Mouse (Mus musculus) cortical plate, adult 2 months (tissue): ENCODE measurements around the gene Kat14. TPM values are rescaled to one million over a fixed set of nuclear protein-coding genes. Genes with fewer than 3 reads are reported as not detected.
A peak's percentile ranks its signal among the peaks of the same experiment; 100 is the strongest.

Source experiments
- H3K27ac ChIP-seq: fragments of 200-500 bp; 2 replicates; pipeline ENCODE4 v1.5.1; 2012; ENCODE audit warnings: low read length, control low read depth, inconsistent platforms; ENCODE audit not compliant: insufficient read depth
- H3K4me1 ChIP-seq: fragments of 200-500 bp; 2 replicates; pipeline ENCODE4 v1.6.1; 2011; ENCODE audit warnings: low read length; ENCODE audit not compliant: control insufficient read depth, insufficient read depth
- H3K4me3 ChIP-seq: fragments of 200-500 bp; 2 replicates; pipeline ENCODE4 v1.5.1; 2011; ENCODE audit warnings: mild to moderate bottlenecking, low read length, control low read depth; ENCODE audit not compliant: insufficient read depth
- CTCF ChIP-seq: fragments of 200-500 bp; IDR thresholded peaks from 2 replicates; pipeline ENCODE4 v1.5.1; 2011; ENCODE audit warnings: mild to moderate bottlenecking, control low read depth, low read length; ENCODE audit not compliant: insufficient read depth; ENCODE audit errors: extremely low read depth
- POLR2A ChIP-seq: fragments of 200-500 bp; IDR thresholded peaks from 2 replicates; pipeline ENCODE4 v1.6.1; 2011; ENCODE audit warnings: mild to moderate bottlenecking, low read length, control low read depth; ENCODE audit not compliant: insufficient read depth; ENCODE audit errors: extremely low read depth
- polyA plus RNA-seq: library from polyadenylated mRNA; depleted of rRNA; stranded (reverse); fragments of >200 nt; gene quantifications from 2 replicates; pipeline ENCODE4 v1.2.3, GENCODE M21; 2012

The Kat14 gene
- polyA plus RNA-seq, 1 experiment = 33.8 TPM

- Histone ChIP-seq H3K4me3 (no peak overlapping the region), H3K4me1 (peaks cover 4% of the 10 kb centered on the region; the same call in 1 of the 2 replicates), H3K27ac (no peak overlapping the region)
- TF ChIP-seq CTCF = no peak
- TF ChIP-seq POLR2A = no peak
Measured at GRCm38 (mm10) chr2:144375063-144375703, 6.4 kb downstream of the Kat14 start.

- Histone ChIP-seq H3K4me3 (no peak overlapping the region), H3K27ac (0 out of 2 replicates have a peak overlapping the region, but pooled peaks have one; percentile 16), H3K4me1 (peaks cover 3% of the 10 kb centered on the region)
- TF ChIP-seq POLR2A (no peak), CTCF (no peak)
Measured at GRCm38 (mm10) chr2:144381293-144381692, 12.5 kb downstream of the Kat14 start.

GRCm38 (mm10) chr2:144381741-144382140 lies 13.0 kb downstream of the Kat14 start:
- no peak overlapping the region for H3K4me3 ChIP-seq
- H3K27ac ChIP-seq = no peak overlapping the region
- TF ChIP-seq CTCF (no peak), POLR2A (no peak)
- H3K4me1 ChIP-seq = peaks cover 3% of the 10 kb centered on the region

- no peak overlapping the region for H3K4me3 ChIP-seq
- no peak overlapping the region for H3K27ac ChIP-seq
- peaks cover 3% of the 10 kb centered on the region for H3K4me1 ChIP-seq
- TF ChIP-seq CTCF (no peak), POLR2A (no peak)
Measured at GRCm38 (mm10) chr2:144382624-144383138, 13.9 kb downstream of the Kat14 start.

GRCm38 (mm10) chr2:144386296-144386695 lies 17.5 kb downstream of the Kat14 start:
- H3K27ac ChIP-seq = no peak overlapping the region
- TF ChIP-seq CTCF (no peak), POLR2A (no peak)
- peaks cover 1% of the 10 kb centered on the region; the same call in 1 of the 2 replicates for H3K4me1 ChIP-seq
- no peak overlapping the region for H3K4me3 ChIP-seq

- H3K4me1 ChIP-seq = peaks cover 1% of the 10 kb centered on the region; the same call in 1 of the 2 replicates
- TF ChIP-seq POLR2A (no peak), CTCF (no peak)
- no peak overlapping the region for H3K27ac ChIP-seq
- no peak overlapping the region for H3K4me3 ChIP-seq
Measured at GRCm38 (mm10) chr2:144388416-144388815, 19.6 kb downstream of the Kat14 start.

- H3K27ac ChIP-seq = no peak overlapping the region
- TF ChIP-seq CTCF (no peak), POLR2A (no peak)
Measured at GRCm38 (mm10) chr2:144399531-144399930, 30.7 kb downstream of the Kat14 start.

GRCm38 (mm10) chr2:144400659-144401058 lies 31.9 kb downstream of the Kat14 start:
- TF ChIP-seq CTCF = no peak
- no peak for TF ChIP-seq POLR2A
- Histone ChIP-seq H3K27ac (no peak overlapping the region), H3K4me1 (peaks cover 1% of the 10 kb centered on the region; the same call in 1 of the 2 replicates), H3K4me3 (no peak overlapping the region)

More at GRCm38 (mm10) chr2:144399531-144399930, 30.7 kb downstream of the Kat14 start:
- Histone ChIP-seq H3K4me3 (no peak overlapping the region), H3K4me1 (peaks cover 1% of the 10 kb centered on the region; the same call in 1 of the 2 replicates)

- no peaks in the 10 kb centered on the region for H3K4me1 ChIP-seq
- no peak overlapping the region for H3K27ac ChIP-seq
- TF ChIP-seq POLR2A (no peak), CTCF (no peak)
- no peak overlapping the region for H3K4me3 ChIP-seq
Measured at GRCm38 (mm10) chr2:144409037-144409436, 40.3 kb downstream of the Kat14 start.

GRCm38 (mm10) chr2:144410603-144411002 lies 41.8 kb downstream of the Kat14 start:
- TF ChIP-seq POLR2A = no peak
- no peak for TF ChIP-seq CTCF
- Histone ChIP-seq H3K4me1 (peaks cover 3% of the 10 kb centered on the region; the same call in 1 of the 2 replicates), H3K27ac (no peak overlapping the region), H3K4me3 (no peak overlapping the region)
